Mouse (Mus musculus): ENCODE data around the gene Tas2r136. TPM values are rescaled to one million over a fixed set of nuclear protein-coding genes. Genes with fewer than 3 reads are reported as not detected.

Gene Tas2r136
- not detected in 2 replicates for polyA plus RNA-seq (2015; fragmentation: Nextera tagmentation; extraction: Ambion mirVana)

GRCm38 (mm10) chr6:132778062-132778461 is at the start of gene Tas2r136:
Gene Tas2r136 (minus strand): TSS chr6:132778162.
- H3K4me2 ChIP-seq: no peak within 1 kb of the TSS
- no peaks in the 10 kb centered on the region for H3K4me1 ChIP-seq
- ATAC-seq (ENCODE audit: extremely low read depth, insufficient number of reproducible peaks, low FRiP score, low TSS enrichment): no peak
- no peak within 1 kb of the TSS for H3K9ac ChIP-seq
- no peaks in the 10 kb centered on the region for H3K9me3 ChIP-seq
- H3K4me3 ChIP-seq: no peak within 1 kb of the TSS
- no peaks in the 10 kb centered on the region for H3K36me3 ChIP-seq
- H3K27ac ChIP-seq (replicated peaks): no peak within 1 kb of the TSS
- H3K27me3 ChIP-seq (replicated peaks): no peaks in the 10 kb centered on the region

GRCm38 (mm10) chr6:132802518-132802917 is 24.6 kb upstream of the Tas2r136 start, which contains the start of gene Tas2r117:
Gene Tas2r117 (plus strand): TSS chr6:132802818.
- H3K4me3 ChIP-seq: no peak within 1 kb of the TSS
- H3K27ac ChIP-seq (replicated peaks): no peak within 1 kb of the TSS
- H3K27me3 ChIP-seq (replicated peaks): no peaks in the 10 kb centered on the region
- WGBS: 71% methylated on average over 1 of the region's 1 CpGs
- no peak within 1 kb of the TSS for H3K9ac ChIP-seq
- no peak within 1 kb of the TSS for H3K4me2 ChIP-seq
- no peaks in the 10 kb centered on the region for H3K36me3 ChIP-seq
- no peaks in the 10 kb centered on the region for H3K9me3 ChIP-seq
- no peak for ATAC-seq (ENCODE audit: extremely low read depth, insufficient number of reproducible peaks, low FRiP score, low TSS enrichment)
- H3K4me1 ChIP-seq: no peaks in the 10 kb centered on the region

- Histone ChIP-seq H3K36me3 (no peaks in the 10 kb centered on the region), H3K9me3 (peaks cover 25% of the 10 kb centered on the region; the same call in 1 of the 2 replicates), H3K27me3 (replicated peaks) (no peaks in the 10 kb centered on the region), H3K9ac (no peak overlapping the region), H3K4me1 (no peaks in the 10 kb centered on the region), H3K27ac (replicated peaks) (no peak overlapping the region), H3K4me3 (no peak overlapping the region), H3K4me2 (no peak overlapping the region)
- 32% methylated on average over 1 of the region's 1 CpGs for WGBS
- ATAC-seq (ENCODE audit: extremely low read depth, insufficient number of reproducible peaks, low FRiP score, low TSS enrichment): no peak
These were observed 17.4 kb upstream of the Tas2r136 start for GRCm38 (mm10) chr6:132795393-132795792.

- H3K4me2 ChIP-seq: no peak within 1 kb of the TSS
- no peak within 1 kb of the TSS for H3K4me3 ChIP-seq
- no peaks in the 10 kb centered on the region for H3K9me3 ChIP-seq
- H3K27ac ChIP-seq (replicated peaks): no peak within 1 kb of the TSS
- no peaks in the 10 kb centered on the region for H3K4me1 ChIP-seq
- ATAC-seq (ENCODE audit: extremely low read depth, insufficient number of reproducible peaks, low FRiP score, low TSS enrichment): no peak
- H3K27me3 ChIP-seq (replicated peaks): no peaks in the 10 kb centered on the region
- H3K36me3 ChIP-seq: no peaks in the 10 kb centered on the region
- WGBS: 81% methylated on average over 2 of the region's 2 CpGs
- H3K9ac ChIP-seq: no peak within 1 kb of the TSS
These were observed 16.1 kb downstream of the Tas2r136 start, which contains the start of gene Tas2r102 for GRCm38 (mm10) chr6:132761831-132762230. Gene Tas2r102 (plus strand): TSS chr6:132762131.

GRCm38 (mm10) chr6:132754430-132754829 is 23.5 kb downstream of the Tas2r136 start, which contains the start of gene Tas2r124:
Gene Tas2r124 (plus strand): TSS chr6:132754730.
- no peak for ATAC-seq (ENCODE audit: extremely low read depth, insufficient number of reproducible peaks, low FRiP score, low TSS enrichment)
- Histone ChIP-seq H3K4me2 (no peak within 1 kb of the TSS), H3K36me3 (no peaks in the 10 kb centered on the region), H3K27ac (replicated peaks) (no peak within 1 kb of the TSS), H3K9ac (no peak within 1 kb of the TSS), H3K27me3 (replicated peaks) (no peaks in the 10 kb centered on the region), H3K4me1 (no peaks in the 10 kb centered on the region), H3K9me3 (no peaks in the 10 kb centered on the region), H3K4me3 (no peak within 1 kb of the TSS)
- 70% methylated on average over 1 of the region's 1 CpGs for WGBS

GRCm38 (mm10) chr6:132750206-132750605 is 27.8 kb downstream of the Tas2r136 start:
- Histone ChIP-seq H3K9ac (no peak overlapping the region), H3K36me3 (no peaks in the 10 kb centered on the region), H3K4me3 (no peak overlapping the region), H3K4me1 (no peaks in the 10 kb centered on the region), H3K27ac (replicated peaks) (no peak overlapping the region), H3K27me3 (replicated peaks) (no peaks in the 10 kb centered on the region), H3K4me2 (no peak overlapping the region), H3K9me3 (no peaks in the 10 kb centered on the region)
- ATAC-seq (ENCODE audit: extremely low read depth, insufficient number of reproducible peaks, low FRiP score, low TSS enrichment): no peak
- WGBS: 50% methylated on average over 2 of the region's 2 CpGs

GRCm38 (mm10) chr6:132737935-132738334 is 40.0 kb downstream of the Tas2r136 start, which contains the start of gene Tas2r115:
Gene Tas2r115 (minus strand): TSS chr6:132738035.
- Histone ChIP-seq H3K9me3 (no peaks in the 10 kb centered on the region), H3K27ac (replicated peaks) (no peak within 1 kb of the TSS), H3K36me3 (no peaks in the 10 kb centered on the region), H3K4me3 (no peak within 1 kb of the TSS), H3K9ac (no peak within 1 kb of the TSS), H3K4me2 (no peak within 1 kb of the TSS), H3K27me3 (replicated peaks) (no peaks in the 10 kb centered on the region), H3K4me1 (no peaks in the 10 kb centered on the region)
- no peak for ATAC-seq (ENCODE audit: extremely low read depth, insufficient number of reproducible peaks, low FRiP score, low TSS enrichment)
- WGBS: 60% methylated on average over 2 of the region's 2 CpGs

Other genes with a start within 250 kb of the Tas2r136 start
- gene Prh1, start 208.4 kb downstream of the Tas2r136 start, polyA plus RNA-seq (2015; fragmentation: Nextera tagmentation; extraction: Ambion mirVana): not detected in 2 replicates
- not detected in 2 replicates for gene Prp2, start 182.2 kb downstream of the Tas2r136 start, polyA plus RNA-seq (2015; fragmentation: Nextera tagmentation; extraction: Ambion mirVana)
- gene A630073D07Rik, start 126.6 kb downstream of the Tas2r136 start, polyA plus RNA-seq (2015; fragmentation: Nextera tagmentation; extraction: Ambion mirVana): not detected in 2 replicates
- not detected in 2 replicates for gene Tas2r120, start 121.2 kb downstream of the Tas2r136 start, polyA plus RNA-seq (2015; fragmentation: Nextera tagmentation; extraction: Ambion mirVana)
- not detected in 2 replicates for gene Tas2r121, start 77.2 kb downstream of the Tas2r136 start, polyA plus RNA-seq (2015; fragmentation: Nextera tagmentation; extraction: Ambion mirVana)
- gene Tas2r122, start 66.2 kb downstream of the Tas2r136 start, polyA plus RNA-seq (2015; fragmentation: Nextera tagmentation; extraction: Ambion mirVana): not detected in 2 replicates
- not detected in 2 replicates for gene Tas2r115, start 40.1 kb downstream of the Tas2r136 start, polyA plus RNA-seq (2015; fragmentation: Nextera tagmentation; extraction: Ambion mirVana)
- not detected in 2 replicates for gene Tas2r124, start 23.4 kb downstream of the Tas2r136 start, polyA plus RNA-seq (2015; fragmentation: Nextera tagmentation; extraction: Ambion mirVana)
- not detected in 2 replicates for gene Tas2r102, start 16.0 kb downstream of the Tas2r136 start, polyA plus RNA-seq (2015; fragmentation: Nextera tagmentation; extraction: Ambion mirVana)
- not detected in 2 replicates for gene Tas2r117, start 24.7 kb upstream of the Tas2r136 start, polyA plus RNA-seq (2015; fragmentation: Nextera tagmentation; extraction: Ambion mirVana)
- gene Tas2r123, start 69.0 kb upstream of the Tas2r136 start, polyA plus RNA-seq (2015; fragmentation: Nextera tagmentation; extraction: Ambion mirVana): not detected in 2 replicates
- gene Tas2r116, start 77.3 kb upstream of the Tas2r136 start, polyA plus RNA-seq (2015; fragmentation: Nextera tagmentation; extraction: Ambion mirVana): not detected in 2 replicates
- gene Tas2r110, start 89.8 kb upstream of the Tas2r136 start, polyA plus RNA-seq (2015; fragmentation: Nextera tagmentation; extraction: Ambion mirVana): not detected in 2 replicates
- gene Tas2r113, start 114.8 kb upstream of the Tas2r136 start, polyA plus RNA-seq (2015; fragmentation: Nextera tagmentation; extraction: Ambion mirVana): not detected in 2 replicates
- gene Tas2r125, start 131.5 kb upstream of the Tas2r136 start, polyA plus RNA-seq (2015; fragmentation: Nextera tagmentation; extraction: Ambion mirVana): not detected in 2 replicates
- not detected in 2 replicates for gene Tas2r129, start 172.9 kb upstream of the Tas2r136 start, polyA plus RNA-seq (2015; fragmentation: Nextera tagmentation; extraction: Ambion mirVana)
- not detected in 2 replicates for gene Tas2r131, start 179.8 kb upstream of the Tas2r136 start, polyA plus RNA-seq (2015; fragmentation: Nextera tagmentation; extraction: Ambion mirVana)
- not detected in 2 replicates for gene Tas2r109, start 202.8 kb upstream of the Tas2r136 start, polyA plus RNA-seq (2015; fragmentation: Nextera tagmentation; extraction: Ambion mirVana)